ENCODE assay signal across 8 mouse cellular contexts in the genomic region with DNA sequence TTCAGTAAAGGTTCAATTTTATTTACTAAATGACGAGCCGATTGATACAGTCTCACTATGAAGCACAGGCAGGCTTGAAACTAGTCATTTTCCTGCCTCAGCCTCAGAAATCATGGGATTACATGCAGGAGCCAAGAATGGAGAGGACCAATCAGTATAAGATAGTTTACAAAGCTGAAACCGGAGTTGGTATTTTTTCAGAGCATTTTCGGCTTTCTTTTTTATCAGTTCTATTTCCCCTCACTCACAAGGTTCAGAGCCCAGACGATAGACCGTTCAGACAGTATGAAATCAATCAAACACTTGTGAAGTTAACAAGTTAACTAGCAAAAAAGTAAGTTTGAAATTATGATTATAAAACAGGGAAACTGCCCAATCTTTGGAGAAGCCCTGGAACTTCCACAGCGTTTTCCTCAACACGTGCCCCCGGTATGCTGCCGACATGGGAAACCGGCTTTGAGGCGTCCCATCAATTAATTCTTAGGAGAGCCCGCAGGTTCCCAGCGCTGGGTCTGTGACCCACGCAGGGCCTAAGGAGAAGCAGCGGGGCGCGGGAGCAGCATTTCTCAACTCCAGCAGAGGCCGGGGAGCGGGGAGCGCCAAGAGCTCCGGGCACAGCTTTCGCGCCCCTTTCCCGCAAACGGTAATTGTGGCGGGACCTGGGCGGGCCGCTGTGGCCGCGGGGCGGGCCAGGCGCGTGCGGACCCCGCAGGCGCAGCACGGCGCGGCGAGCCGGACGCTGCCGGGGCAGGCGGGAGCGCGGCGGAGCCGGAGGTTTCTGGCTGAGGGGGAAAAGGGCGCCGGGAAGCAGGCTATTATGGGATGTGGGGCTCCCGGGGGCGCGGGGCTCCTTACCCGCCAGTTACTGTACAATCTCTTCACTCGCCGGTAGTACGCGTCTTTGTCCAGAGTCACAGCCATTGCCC. TPM values are rescaled to one million over a fixed set of nuclear protein-coding genes. Genes with fewer than 3 reads are reported as not detected.
DNase-seq lines count a peak whose midpoint lies in the region; ATAC-seq lines count a peak whose summit lies in the region.

No protein-coding gene starts in this region.

- DNase-seq in adrenal gland, postnatal 10 days = peak; percentile 55
- DNase-seq in adrenal gland, postnatal 36 days = no peak
- DNase-seq in neural tube, embryonic 11.5 days (ENCODE audit: low spot score) = no peak
- DNase-seq in neural tube, embryonic 10.5 days (ENCODE audit: extremely low spot score, low spot score) = no peak
- peak; percentile 24 for DNase-seq in embryonic facial prominence, embryonic 14.5 days (ENCODE audit: low spot score)
- DNase-seq in intestine, embryonic 14.5 days (ENCODE audit: low spot score) = peak; percentile 72
- no peak for DNase-seq in midbrain, embryonic 10.5 days (ENCODE audit: low spot score)
- no peak for DNase-seq in gastrocnemius, adult 18-20 months (ENCODE audit: low spot score)

- H3K27me3 ChIP-seq in neural tube, embryonic 11.5 days (ENCODE audit: control insufficient read depth, insufficient read depth, low read length) = no peaks in the 10 kb centered on the region
- H3K27me3 ChIP-seq in embryonic facial prominence, embryonic 14.5 days (replicated peaks; ENCODE audit: control insufficient read depth, insufficient read depth, low read length) = no peaks in the 10 kb centered on the region
- no peaks in the 10 kb centered on the region for H3K27me3 ChIP-seq in intestine, embryonic 14.5 days (replicated peaks; ENCODE audit: control insufficient read depth, insufficient read depth, low read length)
- H3K27me3 ChIP-seq in midbrain, embryonic 10.5 days (ENCODE audit: low read depth, poor library complexity, severe bottlenecking) = no peaks in the 10 kb centered on the region

- peaks cover 4% of the 10 kb centered on the region; the same call in 1 of the 2 replicates for H3K4me1 ChIP-seq in neural tube, embryonic 11.5 days (ENCODE audit: control insufficient read depth, insufficient read depth, low read length)
- H3K4me1 ChIP-seq in embryonic facial prominence, embryonic 14.5 days (ENCODE audit: control insufficient read depth, insufficient read depth, low read length) = 0 out of 2 replicates have a peak, but pooled peaks cover 5% of the 10 kb centered on the region
- H3K4me1 ChIP-seq in intestine, embryonic 14.5 days (replicated peaks; ENCODE audit: control insufficient read depth, insufficient read depth, low read length) = peaks cover 17% of the 10 kb centered on the region
- peaks cover 29% of the 10 kb centered on the region for H3K4me1 ChIP-seq in midbrain, embryonic 10.5 days

- peak overlapping the region; percentile 94 for H3K27ac ChIP-seq in neural tube, embryonic 11.5 days (ENCODE audit: low read depth, low read length)
- peak overlapping the region; percentile 99 for H3K27ac ChIP-seq in embryonic facial prominence, embryonic 14.5 days (replicated peaks; ENCODE audit: low read depth, low read length)
- H3K27ac ChIP-seq in intestine, embryonic 14.5 days (ENCODE audit: low read depth) = peak overlapping the region; percentile 99
- H3K27ac ChIP-seq in midbrain, embryonic 10.5 days (replicated peaks) = peak overlapping the region; percentile 97

- peak; percentile 2; the same call in 1 of the 2 replicates for ATAC-seq in neural tube, embryonic 11.5 days (ENCODE audit: insufficient read depth, low FRiP score, low TSS enrichment)
- peak; percentile 24 for ATAC-seq in embryonic facial prominence, embryonic 14.5 days (ENCODE audit: low read depth)
- peak; percentile 24; the same call in 1 of the 2 replicates for ATAC-seq in intestine, embryonic 14.5 days (replicated peaks; ENCODE audit: low FRiP score, low TSS enrichment, low read depth)

- peak overlapping the region; percentile 77 for H3K4me2 ChIP-seq in neural tube, embryonic 11.5 days (ENCODE audit: low read depth)
- peak overlapping the region; percentile 80 for H3K4me2 ChIP-seq in embryonic facial prominence, embryonic 14.5 days (ENCODE audit: low read depth, low read length)
- H3K4me2 ChIP-seq in intestine, embryonic 14.5 days (ENCODE audit: low read length) = peak overlapping the region; percentile 91

- peak overlapping the region; percentile 85 for H3K4me3 ChIP-seq in neural tube, embryonic 11.5 days (ENCODE audit: low read depth, low read length)
- H3K4me3 ChIP-seq in embryonic facial prominence, embryonic 14.5 days (ENCODE audit: low read depth, low read length) = peak overlapping the region; percentile 99
- H3K4me3 ChIP-seq in intestine, embryonic 14.5 days (ENCODE audit: low read depth, low read length) = peak overlapping the region; percentile 94
- peak overlapping the region; percentile 88 for H3K4me3 ChIP-seq in midbrain, embryonic 10.5 days

- H3K9ac ChIP-seq in neural tube, embryonic 11.5 days (ENCODE audit: low read length) = peak overlapping the region; percentile 99
- peak overlapping the region; percentile 98 for H3K9ac ChIP-seq in embryonic facial prominence, embryonic 14.5 days (ENCODE audit: low read depth, low read length)
- H3K9ac ChIP-seq in intestine, embryonic 14.5 days (ENCODE audit: low read length) = peak overlapping the region; percentile 99

- WGBS in neural tube, embryonic 11.5 days = under 1% methylated on average over 56 of the region's 59 CpGs
- under 1% methylated on average over 37 of the region's 59 CpGs for WGBS in embryonic facial prominence, embryonic 14.5 days
- WGBS in intestine, embryonic 14.5 days = under 1% methylated on average over 51 of the region's 59 CpGs
- 1% methylated on average over 58 of the region's 59 CpGs for WGBS in midbrain, embryonic 10.5 days

- H3K9me3 ChIP-seq in neural tube, embryonic 11.5 days (ENCODE audit: control insufficient read depth, low read length) = no peaks in the 10 kb centered on the region
- no peaks in the 10 kb centered on the region for H3K9me3 ChIP-seq in embryonic facial prominence, embryonic 14.5 days (ENCODE audit: control insufficient read depth, low read length)
- no peaks in the 10 kb centered on the region for H3K9me3 ChIP-seq in intestine, embryonic 14.5 days (ENCODE audit: control insufficient read depth, low read length)
- no peaks in the 10 kb centered on the region for H3K9me3 ChIP-seq in midbrain, embryonic 10.5 days (replicated peaks)

- peaks cover 5% of the 10 kb centered on the region for H3K36me3 ChIP-seq in neural tube, embryonic 11.5 days (ENCODE audit: control insufficient read depth, insufficient read depth, low read length)
- H3K36me3 ChIP-seq in embryonic facial prominence, embryonic 14.5 days (ENCODE audit: control insufficient read depth, insufficient read depth, low read length) = peaks cover 44% of the 10 kb centered on the region
- H3K36me3 ChIP-seq in intestine, embryonic 14.5 days (ENCODE audit: control insufficient read depth, insufficient read depth, low read length) = peaks cover 45% of the 10 kb centered on the region
- H3K36me3 ChIP-seq in midbrain, embryonic 10.5 days = peaks cover 59% of the 10 kb centered on the region

RNA-seq across cellular contexts. Expression of gene Supt16, which starts 0.7 kb away (rescaled TPM):
- total RNA-seq in adrenal gland, postnatal 10 days (2021) = 10 to 100 TPM; 53.1 to 54.0 TPM
- 10 to 100 TPM; 55.2 to 59.7 TPM for total RNA-seq in adrenal gland, postnatal 36 days (2021)
- polyA plus RNA-seq in neural tube, embryonic 11.5 days (2014; fragmentation: Nextera tagmentation; extraction: Ambion mirVana) = 69.9 and 75.0 TPM in 2 replicates
- polyA plus RNA-seq in embryonic facial prominence, embryonic 14.5 days (2014; fragmentation: Nextera tagmentation; extraction: Ambion mirVana) = 48.7 and 60.0 TPM in 2 replicates
- polyA plus RNA-seq in intestine, embryonic 14.5 days (2014; fragmentation: Nextera tagmentation; extraction: Ambion mirVana) = 68.9 and 73.5 TPM in 2 replicates
- 88.3 and 90.6 TPM in 2 replicates for polyA plus RNA-seq in midbrain, embryonic 10.5 days (2016; fragmentation: Nextera tagmentation; extraction: Ambion mirVana)
- 10 to 100 TPM; 13.0 to 14.2 TPM for total RNA-seq in gastrocnemius, adult 18-20 months (2021)

Comparison
In these comparisons a context has a peak if more than half of its experiments do, and no peak if none do; other contexts are left out.
1. DNase-seq: peak in adrenal gland, postnatal 10 days (single experiment), embryonic facial prominence, embryonic 14.5 days (single experiment) and intestine, embryonic 14.5 days (single experiment); none in adrenal gland, postnatal 36 days (0 of 2), neural tube, embryonic 11.5 days (single experiment), neural tube, embryonic 10.5 days (single experiment), midbrain, embryonic 10.5 days (single experiment) and gastrocnemius, adult 18-20 months (single experiment).
2. Peak in every context shown above with its lines, with median percentiles within 50 percentile points of each other: ATAC-seq, H3K27ac ChIP-seq, H3K4me2 ChIP-seq, H3K4me3 ChIP-seq and H3K9ac ChIP-seq.